Mouse (Mus musculus) embryonic facial prominence, embryonic 14.5 days (tissue): ENCODE measurements around the gene Taf12. TPM values are rescaled to one million over a fixed set of nuclear protein-coding genes. Genes with fewer than 3 reads are reported as not detected.

Source experiments
- ATAC-seq: fragments of 200-750 bp; cut with Nextera tagmentation; 2 replicates; pipeline ENCODE4 v1.8.0; 2017; ENCODE audit warnings: low read depth, moderate number of reproducible peaks, moderate TSS enrichment
- DNase-seq: peaks from one replicate; pipeline ENCODE4 v3.0.0-alpha.2; 2015; ENCODE audit warnings: low spot score
- H3K27ac ChIP-seq: fragments of 300-500 bp; sonication (generic); replicated peaks from 2 replicates; pipeline ENCODE4 v1.5.1; 2014; ENCODE audit warnings: low read depth, mild to moderate bottlenecking, low read length, moderate library complexity
- H3K27me3 ChIP-seq: fragments of 300-500 bp; sonication (generic); replicated peaks from 2 replicates; pipeline ENCODE4 v1.6.1; 2014; ENCODE audit warnings: low read length; ENCODE audit not compliant: control insufficient read depth, insufficient read depth
- H3K36me3 ChIP-seq: fragments of 300-500 bp; sonication (generic); 2 replicates; pipeline ENCODE4 v1.6.1; 2014; ENCODE audit warnings: low read length, mixed read lengths; ENCODE audit not compliant: control insufficient read depth, insufficient read depth
- H3K4me1 ChIP-seq: fragments of 300-500 bp; sonication (generic); 2 replicates; pipeline ENCODE4 v1.6.1; 2014; ENCODE audit warnings: antibody characterized with exemption, low read length; ENCODE audit not compliant: control insufficient read depth, insufficient read depth
- H3K4me2 ChIP-seq: fragments of 300-500 bp; sonication (generic); 2 replicates; pipeline ENCODE4 v1.6.1; 2014; ENCODE audit warnings: low read depth, mild to moderate bottlenecking, low read length, moderate library complexity, mixed read lengths
- H3K4me3 ChIP-seq: fragments of 300-500 bp; sonication (generic); 2 replicates; pipeline ENCODE4 v1.5.1; 2014; ENCODE audit warnings: low read depth, mild to moderate bottlenecking, low read length
- H3K9ac ChIP-seq: fragments of 300-500 bp; sonication (generic); 2 replicates; pipeline ENCODE4 v1.6.1; 2014; ENCODE audit warnings: low read depth, mild to moderate bottlenecking, low read length, moderate library complexity, mixed read lengths
- H3K9me3 ChIP-seq: fragments of 300-500 bp; sonication (generic); 2 replicates; pipeline ENCODE4 v1.6.1; 2016; ENCODE audit warnings: low read length; ENCODE audit not compliant: control insufficient read depth
- WGBS: fragments of 180-500 bp; shearing (Covaris S2); extraction: QIAGEN DNeasy Blood & Tissue Kit; methylation state at CpG from one replicate; pipeline ENCODE4 v1.1.7; 2014; 5-methylcytosine and 5-hydroxymethylcytosine counted together
- polyA plus RNA-seq: library from polyadenylated mRNA; unstranded; fragments of >200 nt; fragmentation: Nextera tagmentation; extraction: Ambion mirVana; gene quantifications from 2 replicates; pipeline ENCODE4 v1.2.1, GENCODE M21; 2014

Gene Taf12
- polyA plus RNA-seq, 1 experiment from 2014 or later, result 48.8 TPM

DNA sequence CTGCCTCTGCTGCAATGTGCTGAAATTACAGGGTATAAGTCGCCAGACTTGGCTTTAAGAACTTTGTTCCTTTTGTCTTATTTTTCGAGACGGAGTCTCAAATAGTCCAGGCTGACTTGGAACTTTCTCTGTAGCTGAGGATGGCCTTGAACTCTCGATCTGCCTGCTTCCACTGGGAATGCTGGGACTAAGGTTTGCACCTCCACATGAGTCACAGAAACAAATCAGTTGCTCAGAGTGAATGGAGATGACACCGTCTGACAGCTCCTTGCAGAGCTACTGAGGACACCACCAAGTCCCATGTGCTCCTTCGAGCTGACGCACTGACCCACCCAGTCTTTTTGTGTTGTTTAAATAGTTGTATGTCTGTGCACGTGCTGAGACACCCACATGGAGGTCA lies 21.0 kb upstream of the Taf12 start:
- 90% methylated on average over 8 of the region's 8 CpGs for WGBS
- Histone ChIP-seq H3K9me3 (no peaks in the 10 kb centered on the region), H3K4me3 (no peak overlapping the region), H3K4me1 (no peaks in the 10 kb centered on the region), H3K36me3 (peaks cover 39% of the 10 kb centered on the region), H3K27me3 (no peaks in the 10 kb centered on the region), H3K27ac (no peak overlapping the region), H3K9ac (no peak overlapping the region), H3K4me2 (no peak overlapping the region)
- no peak for DNase-seq
- ATAC-seq, result no peak

DNA sequence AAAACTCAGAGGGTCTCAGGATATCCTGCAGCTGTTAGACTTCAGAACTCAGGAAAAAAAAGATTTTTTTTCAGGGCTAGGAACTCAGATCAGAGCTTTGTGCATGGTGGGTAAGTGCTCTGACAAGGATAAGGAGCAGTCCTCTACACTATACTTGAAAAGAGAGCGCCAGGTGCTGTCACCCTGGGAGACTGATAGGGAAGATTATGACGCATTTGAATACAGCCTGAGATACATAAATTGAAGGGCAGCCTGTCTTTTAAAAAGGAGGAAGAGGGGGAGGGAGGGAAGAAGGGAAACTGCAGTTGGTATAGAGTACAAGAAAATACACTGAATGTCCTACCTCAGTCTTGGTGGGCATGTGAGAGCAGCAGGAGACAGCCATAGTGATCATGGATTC lies 20.6 kb upstream of the Taf12 start:
- ATAC-seq (no peak), DNase-seq (no peak)
- Histone ChIP-seq H3K36me3 (peaks cover 34% of the 10 kb centered on the region), H3K4me2 (no peak overlapping the region), H3K27me3 (no peaks in the 10 kb centered on the region), H3K4me1 (no peaks in the 10 kb centered on the region), H3K9ac (no peak overlapping the region), H3K27ac (no peak overlapping the region), H3K9me3 (no peaks in the 10 kb centered on the region), H3K4me3 (no peak overlapping the region)
- WGBS, result 77% methylated on average over 2 of the region's 2 CpGs

DNA sequence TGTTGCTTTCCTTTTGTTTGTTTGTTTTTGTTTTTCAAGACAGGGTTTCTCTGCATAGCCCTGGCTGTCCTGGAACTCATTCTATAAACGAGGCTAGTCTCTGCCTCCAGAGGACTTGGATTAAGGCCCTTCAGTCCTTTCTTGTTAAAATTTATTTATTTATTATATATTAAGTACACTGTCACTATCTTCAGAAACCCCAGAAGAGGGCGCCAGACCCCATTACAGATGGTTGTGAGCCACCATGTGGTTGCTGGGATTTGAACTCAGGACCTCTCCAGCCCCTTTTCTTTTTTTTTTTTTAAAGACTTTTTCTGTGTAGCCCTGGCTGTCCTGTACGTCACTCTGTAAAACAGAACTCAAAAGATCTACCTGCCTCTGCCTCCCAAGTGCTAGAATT lies 19.2 kb upstream of the Taf12 start:
- ATAC-seq (no peak), DNase-seq (no peak)
- H3K4me1 ChIP-seq, result peaks cover 7% of the 10 kb centered on the region

DNA sequence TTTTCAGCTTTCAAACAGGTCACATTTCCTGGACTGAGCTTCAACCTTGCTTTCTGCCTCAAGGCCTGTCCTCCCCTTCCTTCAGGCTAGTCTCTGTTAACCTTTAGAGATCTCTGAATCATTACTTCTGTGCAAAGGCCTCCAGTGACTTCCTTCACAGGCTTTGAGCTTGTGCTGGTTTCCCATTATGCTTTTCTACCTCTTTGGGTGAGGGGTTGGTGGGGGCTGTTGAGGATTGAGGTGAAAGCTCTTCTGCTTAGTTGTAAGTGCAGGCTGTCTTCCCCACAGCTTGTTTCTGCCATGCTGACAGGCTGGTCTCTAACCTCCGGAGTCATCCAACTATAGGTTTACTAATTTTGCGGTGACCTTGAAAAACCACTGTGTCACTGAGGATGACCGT lies 17.8 kb upstream of the Taf12 start:
- ATAC-seq (no peak), DNase-seq (no peak)
- peaks cover 10% of the 10 kb centered on the region for H3K4me1 ChIP-seq
- H3K9ac ChIP-seq, result no peak overlapping the region
- WGBS, result 88% methylated on average over 3 of the region's 3 CpGs
- no peak overlapping the region for H3K4me2 ChIP-seq
- no peaks in the 10 kb centered on the region for H3K27me3 ChIP-seq
- no peaks in the 10 kb centered on the region for H3K9me3 ChIP-seq
- peaks cover 8% of the 10 kb centered on the region for H3K36me3 ChIP-seq
- no peak overlapping the region for H3K4me3 ChIP-seq
- H3K27ac ChIP-seq, result no peak overlapping the region

More for the DNA sequence above, 19.2 kb upstream of the Taf12 start:
- H3K4me3 ChIP-seq, result no peak overlapping the region
- H3K27ac ChIP-seq, result no peak overlapping the region
- no peak overlapping the region for H3K4me2 ChIP-seq
- H3K9me3 ChIP-seq, result no peaks in the 10 kb centered on the region
- H3K9ac ChIP-seq, result no peak overlapping the region
- 82% methylated on average over 3 of the region's 3 CpGs for WGBS
- H3K36me3 ChIP-seq, result peaks cover 21% of the 10 kb centered on the region
- no peaks in the 10 kb centered on the region for H3K27me3 ChIP-seq

DNA sequence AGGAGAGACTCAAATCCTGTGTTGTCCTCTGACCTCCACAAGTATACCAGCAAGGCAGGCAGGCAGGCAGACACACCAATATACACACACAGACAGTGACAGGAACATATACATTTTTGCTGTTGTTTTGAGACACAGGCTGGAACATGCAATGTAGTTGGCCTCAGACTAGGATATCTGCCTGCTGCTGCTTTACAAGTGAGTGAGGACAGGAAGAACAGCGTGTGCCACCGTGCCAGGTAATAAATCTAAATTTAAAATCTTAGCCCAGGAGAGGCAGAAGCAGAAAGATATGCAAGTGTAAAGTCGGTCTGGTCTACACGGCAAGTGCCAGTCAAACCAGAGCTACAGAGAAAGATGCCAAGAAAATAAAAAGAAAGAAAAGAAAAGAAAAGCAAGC lies 14.9 kb upstream of the Taf12 start:
- Histone ChIP-seq H3K36me3 (no peaks in the 10 kb centered on the region), H3K4me3 (no peak overlapping the region), H3K27ac (no peak overlapping the region), H3K4me2 (peak overlapping the region; percentile 76), H3K9ac (no peak overlapping the region), H3K9me3 (no peaks in the 10 kb centered on the region), H3K4me1 (peaks cover 10% of the 10 kb centered on the region), H3K27me3 (no peaks in the 10 kb centered on the region)
- ATAC-seq (no peak), DNase-seq (no peak)
- WGBS, result 86% methylated on average over 4 of the region's 4 CpGs

DNA sequence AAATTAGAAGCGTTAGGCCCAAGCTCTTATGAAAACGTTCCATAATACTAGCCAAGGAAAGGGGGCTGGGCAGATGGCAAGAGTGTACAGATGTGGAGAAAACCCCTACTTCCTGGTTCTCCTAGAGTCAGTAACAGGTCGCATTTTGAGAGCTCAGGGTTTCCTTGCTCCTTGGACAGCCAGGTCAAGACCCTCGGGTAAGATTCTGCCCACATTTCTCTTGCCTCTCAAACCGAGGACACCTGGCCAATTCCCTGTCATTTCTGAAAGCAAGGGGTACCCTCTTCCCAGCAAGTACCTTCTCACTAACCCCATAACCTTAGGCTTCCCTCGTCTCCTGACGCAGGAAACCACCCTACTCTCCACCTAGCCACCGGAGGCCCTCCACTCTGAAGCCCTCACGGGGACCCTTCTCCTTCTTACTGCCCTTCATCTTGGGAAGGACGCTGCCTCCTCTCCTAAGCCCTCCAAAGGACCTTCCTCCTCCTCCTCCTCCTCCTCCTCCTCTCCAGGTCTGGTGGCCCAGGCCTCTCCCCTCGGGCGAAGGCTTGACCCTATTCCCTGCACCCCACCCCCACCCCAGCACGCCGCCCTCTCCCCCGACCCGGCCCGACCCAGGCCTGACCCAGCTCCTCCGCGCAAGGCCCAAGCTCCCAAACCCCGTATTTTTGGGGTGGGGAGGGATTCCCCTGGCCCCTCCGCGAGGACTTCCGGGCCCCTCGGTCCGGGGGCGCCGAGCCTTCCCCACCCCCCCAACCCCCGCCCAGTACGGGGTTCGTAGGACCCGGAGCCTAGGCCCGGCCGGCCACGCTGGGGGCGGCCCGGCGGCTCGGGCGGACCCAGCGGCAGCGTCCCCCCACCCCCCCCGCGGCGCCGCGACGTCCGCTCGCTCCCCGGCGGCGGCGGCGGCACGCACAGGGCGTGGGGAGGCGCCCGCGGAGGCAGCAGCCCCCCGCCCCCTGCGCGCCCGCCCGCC lies 13.5 kb upstream of the Taf12 start:
- peaks cover 10% of the 10 kb centered on the region for H3K4me1 ChIP-seq
- H3K27me3 ChIP-seq, result no peaks in the 10 kb centered on the region
- DNase-seq, result peak; percentile 78
- no peaks in the 10 kb centered on the region for H3K36me3 ChIP-seq
- H3K9me3 ChIP-seq, result no peaks in the 10 kb centered on the region
- peak overlapping the region; percentile 75 for H3K4me3 ChIP-seq
- 3% methylated on average over 17 of the region's 64 CpGs for WGBS
- peak overlapping the region; percentile 98 for H3K9ac ChIP-seq
- ATAC-seq, result peak; percentile 86
- H3K4me2 ChIP-seq, result peak overlapping the region; percentile 76
- H3K27ac ChIP-seq, result peak overlapping the region; percentile 96

DNA sequence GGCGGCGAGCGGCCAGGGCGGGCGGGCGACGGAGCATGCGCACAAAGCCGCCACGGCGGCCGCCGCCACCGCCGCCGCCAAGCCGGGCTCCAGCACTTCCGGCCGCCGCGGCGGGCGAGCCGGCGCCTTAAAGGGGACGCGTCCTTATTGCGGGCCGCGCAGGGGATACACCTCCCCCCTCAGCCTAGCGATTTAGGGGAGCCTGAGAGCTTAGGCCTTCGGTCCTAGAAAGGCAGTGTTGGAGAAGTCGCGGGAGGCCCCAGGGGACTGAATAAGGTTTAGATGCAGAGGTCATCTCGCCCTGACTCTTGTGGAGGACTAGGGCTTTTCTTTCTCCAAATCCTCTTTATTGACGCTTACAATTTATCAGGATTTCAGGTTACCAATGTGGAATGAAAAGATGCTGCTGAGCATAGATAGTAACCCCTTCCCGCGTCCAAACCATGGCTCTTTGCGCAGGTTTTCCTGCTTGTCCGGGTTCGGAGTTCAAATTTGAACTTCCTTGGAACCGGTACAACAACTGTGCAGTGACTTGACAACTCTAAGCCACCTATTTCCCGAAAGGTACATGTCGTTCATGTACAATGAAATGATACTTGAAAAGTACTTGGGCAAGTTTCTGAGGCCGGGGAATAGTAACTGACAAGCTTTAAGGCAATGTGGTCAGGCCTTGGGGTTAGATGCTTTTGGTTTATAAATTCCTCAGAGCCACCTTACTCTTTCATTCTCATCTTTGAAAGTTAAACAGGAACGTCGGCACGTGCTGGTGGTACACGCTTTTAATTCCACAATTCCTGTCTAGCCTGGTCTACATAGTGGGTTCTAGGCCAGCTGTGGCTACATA lies 12.4 kb upstream of the Taf12 start, which contains the start of gene Gmeb1:
Gmeb1 (minus strand) TSS at position 89 of the 844 bp plus-strand sequence.
- no peaks in the 10 kb centered on the region for H3K9me3 ChIP-seq
- 21% methylated on average over 25 of the region's 49 CpGs for WGBS
- peak within 1 kb of the TSS; percentile 76 for H3K4me2 ChIP-seq
- H3K4me1 ChIP-seq, result peaks cover 10% of the 10 kb centered on the region
- no peaks in the 10 kb centered on the region for H3K36me3 ChIP-seq
- H3K27ac ChIP-seq, result peak within 1 kb of the TSS; percentile 96
- DNase-seq (peak; percentile 90), ATAC-seq (peak; percentile 92)
- peak within 1 kb of the TSS; percentile 75 for H3K4me3 ChIP-seq
- no peaks in the 10 kb centered on the region for H3K27me3 ChIP-seq
- peak within 1 kb of the TSS; percentile 98 for H3K9ac ChIP-seq

DNA sequence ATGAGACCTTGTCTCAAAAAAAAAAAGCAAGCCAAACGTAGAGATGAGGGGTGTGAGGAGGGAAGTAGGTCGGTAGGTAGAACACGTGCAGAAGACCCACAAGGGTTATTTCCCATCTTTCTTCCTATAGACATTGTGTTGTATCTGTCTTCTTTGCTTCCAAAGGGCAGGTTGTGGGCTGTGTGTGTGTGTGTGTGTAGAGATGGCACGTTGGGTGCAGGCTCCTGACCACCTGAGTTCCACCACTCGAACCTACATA lies 11.9 kb upstream of the Taf12 start:
- no peak for DNase-seq
- Histone ChIP-seq H3K4me2 (peak overlapping the region; percentile 76; the same call in 1 of the 2 replicates), H3K27ac (no peak overlapping the region), H3K9ac (peak overlapping the region; percentile 98; the same call in 1 of the 2 replicates), H3K27me3 (no peaks in the 10 kb centered on the region), H3K9me3 (no peaks in the 10 kb centered on the region), H3K4me3 (no peak overlapping the region), H3K4me1 (peaks cover 10% of the 10 kb centered on the region), H3K36me3 (no peaks in the 10 kb centered on the region)
- ATAC-seq, result no peak
- WGBS, result 68% methylated on average over 5 of the region's 5 CpGs
